Mouse (Mus musculus) CH12.LX (cell line): ENCODE results near the gene Sult1a1. TPM values are rescaled to one million over a fixed set of nuclear protein-coding genes. Genes with fewer than 3 reads are reported as not detected.

Experiments used
- DNase-seq: peaks from one replicate; pipeline ENCODE4 v3.0.0-alpha.2; 2013; ENCODE audit errors: extremely low read depth
- H3K27ac ChIP-seq: 2 replicates; pipeline ENCODE4 v1.5.1; 2012; ENCODE audit warnings: low read depth, mild to moderate bottlenecking, control low read depth, moderate library complexity; ENCODE audit not compliant: insufficient read depth
- H3K27me3 ChIP-seq: replicated peaks from 2 replicates; pipeline ENCODE3; 2012; ENCODE audit warnings: inconsistent platforms
- H3K36me3 ChIP-seq, 2 experiments: replicated peaks in 1 of 2; 2 replicates each; pipeline versions ENCODE3 to v1.6.1; 2012; ENCODE audit warnings: inconsistent platforms in 1 of 2, low read length in 1 of 2, mild to moderate bottlenecking in 1 of 2, mixed read lengths in 1 of 2, moderate library complexity in 1 of 2; ENCODE audit not compliant: control insufficient read depth in 1 of 2, insufficient read depth in 1 of 2
- H3K4me1 ChIP-seq, 2 experiments: 2 replicates each; pipeline ENCODE4 v1.6.1; 2012; ENCODE audit warnings: inconsistent platforms in 1 of 2, moderate library complexity in 1 of 2; ENCODE audit not compliant: insufficient read depth in 2 of 2, control insufficient read depth in 1 of 2
- H3K4me2 ChIP-seq: 2 replicates; pipeline ENCODE4 v1.6.1; 2012; ENCODE audit warnings: low read depth, mild to moderate bottlenecking, control low read depth; ENCODE audit not compliant: poor library complexity, insufficient read depth, severe bottlenecking
- H3K4me3 ChIP-seq, 3 experiments: fragments of 150-350 bp in 1 of 3; sonication (generic) in 1 of 3; replicated peaks in 1 of 3; 2 replicates each; pipeline versions ENCODE3 to v1.5.1; 2011 to 2012; ENCODE audit warnings: low read depth in 2 of 3, low read length in 2 of 3, mild to moderate bottlenecking in 2 of 3, moderate library complexity in 2 of 3, control low read depth in 1 of 3, improper control_type of control experiment in 1 of 3, inconsistent platforms in 1 of 3, mixed read lengths in 1 of 3; ENCODE audit not compliant: poor library complexity in 1 of 3
- H3K79me2 ChIP-seq: replicated peaks from 2 replicates; pipeline ENCODE4 v1.6.1; 2012; ENCODE audit warnings: mild to moderate bottlenecking, moderate library complexity; ENCODE audit not compliant: control insufficient read depth, poor library complexity, insufficient read depth, severe bottlenecking; ENCODE audit errors: extremely low read depth
- H3K9ac ChIP-seq: 2 replicates; pipeline ENCODE4 v1.6.1; 2012; ENCODE audit warnings: low read depth, mild to moderate bottlenecking, control low read depth, moderate library complexity; ENCODE audit not compliant: insufficient read depth
- H3K9me3 ChIP-seq: replicated peaks from 2 replicates; pipeline ENCODE3; 2012; ENCODE audit warnings: low read length, inconsistent platforms, mixed read lengths
- CHD1 ChIP-seq: IDR thresholded peaks from 2 replicates; pipeline ENCODE4 v1.6.1; 2012; ENCODE audit warnings: low read depth, low read length, improper control_type of control experiment, inconsistent platforms
- CHD2 ChIP-seq: IDR thresholded peaks from 2 replicates; pipeline ENCODE4 v1.6.1; 2011; ENCODE audit warnings: low read length, improper control_type of control experiment
- CTCF ChIP-seq, 2 experiments: IDR thresholded peaks in 1 of 2; conservative IDR thresholded peaks in 1 of 2; 2 replicates each; pipeline ENCODE4 v1.5.1; 2011 to 2012; ENCODE audit warnings: low read depth in 2 of 2, low read length in 2 of 2, improper control_type of control experiment in 1 of 2, inconsistent platforms in 1 of 2, mild to moderate bottlenecking in 1 of 2, moderate library complexity in 1 of 2
- E2F4 ChIP-seq: IDR thresholded peaks from 2 replicates; pipeline ENCODE4 v1.6.1; 2011; ENCODE audit warnings: low read depth, low read length, improper control_type of control experiment; ENCODE audit not compliant: insufficient replicate concordance
- ELF1 ChIP-seq: IDR thresholded peaks from 2 replicates; pipeline ENCODE4 v1.6.1; 2014; ENCODE audit warnings: low read depth, mild to moderate bottlenecking, inconsistent platforms, low read length, improper control_type of control experiment
- EP300 ChIP-seq: IDR thresholded peaks from 2 replicates; pipeline ENCODE4 v1.6.1; 2011; ENCODE audit warnings: low read length, improper control_type of control experiment
- ETS1 ChIP-seq: conservative IDR thresholded peaks from 2 replicates; pipeline ENCODE4 v1.6.1; 2012; ENCODE audit warnings: low read depth, mild to moderate bottlenecking, inconsistent platforms, low read length, improper control_type of control experiment, moderate library complexity
- GABPA ChIP-seq: IDR thresholded peaks from 2 replicates; pipeline ENCODE4 v1.6.1; 2012; ENCODE audit warnings: low read depth, low read length, improper control_type of control experiment, inconsistent platforms; ENCODE audit not compliant: insufficient replicate concordance
- HCFC1 ChIP-seq: IDR thresholded peaks from 2 replicates; pipeline ENCODE4 v1.6.1; 2012; ENCODE audit warnings: low read depth, mild to moderate bottlenecking, inconsistent platforms, low read length, improper control_type of control experiment
- JUN ChIP-seq: IDR thresholded peaks from 2 replicates; pipeline ENCODE4 v1.6.1; 2011; ENCODE audit warnings: low read depth, mild to moderate bottlenecking, low read length, improper control_type of control experiment, moderate library complexity; ENCODE audit not compliant: insufficient read depth
- JUND ChIP-seq: conservative IDR thresholded peaks from 2 replicates; pipeline ENCODE4 v1.6.1; 2011; ENCODE audit warnings: low read depth, low read length, improper control_type of control experiment
- MAFK ChIP-seq: IDR thresholded peaks from 2 replicates; pipeline ENCODE4 v1.6.1; 2011; ENCODE audit warnings: low read length, improper control_type of control experiment; ENCODE audit not compliant: insufficient replicate concordance
- MAZ ChIP-seq: IDR thresholded peaks from 2 replicates; pipeline ENCODE4 v1.6.1; 2012; ENCODE audit warnings: low read depth, mild to moderate bottlenecking, inconsistent platforms, low read length, improper control_type of control experiment, moderate library complexity
- MEF2A ChIP-seq: IDR thresholded peaks from 2 replicates; pipeline ENCODE4 v1.6.1; 2014; ENCODE audit warnings: low read depth, mild to moderate bottlenecking, inconsistent platforms, low read length, improper control_type of control experiment, borderline replicate concordance
- MXI1 ChIP-seq: IDR thresholded peaks from 2 replicates; pipeline ENCODE4 v1.6.1; 2011; ENCODE audit warnings: mild to moderate bottlenecking, low read depth, low read length, improper control_type of control experiment
- MYC ChIP-seq: IDR thresholded peaks from 2 replicates; pipeline ENCODE4 v1.6.1; 2011; ENCODE audit warnings: low read depth, mild to moderate bottlenecking, improper control_type of control experiment, low read length
- NELFE ChIP-seq: IDR thresholded peaks from 2 replicates; pipeline ENCODE4 v1.6.1; 2011; ENCODE audit warnings: low read depth, low read length, improper control_type of control experiment
- NRF1 ChIP-seq: IDR thresholded peaks from 2 replicates; pipeline ENCODE4 v1.6.1; 2014; ENCODE audit warnings: low read depth, mild to moderate bottlenecking, inconsistent platforms, low read length, improper control_type of control experiment, moderate library complexity
- PAX5 ChIP-seq: IDR thresholded peaks from 2 replicates; pipeline ENCODE4 v1.6.1; 2012; ENCODE audit warnings: low read length, inconsistent platforms, mixed read lengths
- POLR2A ChIP-seq: IDR thresholded peaks from 2 replicates; pipeline ENCODE4 v1.6.1; 2011; ENCODE audit warnings: low read depth, mild to moderate bottlenecking, improper control_type of control experiment, low read length
- RCOR1 ChIP-seq: conservative IDR thresholded peaks from 2 replicates; pipeline ENCODE4 v1.6.1; 2012; ENCODE audit warnings: low read depth, mild to moderate bottlenecking, inconsistent platforms, low read length, improper control_type of control experiment
- SMC3 ChIP-seq: IDR thresholded peaks from 2 replicates; pipeline ENCODE4 v1.6.1; 2011; ENCODE audit warnings: low read depth, low read length, improper control_type of control experiment
- TBP ChIP-seq: conservative IDR thresholded peaks from 2 replicates; pipeline ENCODE4 v1.6.1; 2011; ENCODE audit warnings: low read depth, low read length, improper control_type of control experiment
- UBTF ChIP-seq: IDR thresholded peaks from 2 replicates; pipeline ENCODE4 v1.6.1; 2012; ENCODE audit warnings: low read depth, mild to moderate bottlenecking, inconsistent platforms, low read length, improper control_type of control experiment, moderate library complexity
- USF1 ChIP-seq: IDR thresholded peaks from 2 replicates; pipeline ENCODE4 v1.6.1; 2014; ENCODE audit warnings: low read depth, mild to moderate bottlenecking, inconsistent platforms, low read length, improper control_type of control experiment
- USF2 ChIP-seq: conservative IDR thresholded peaks from 2 replicates; pipeline ENCODE4 v1.6.1; 2011; ENCODE audit warnings: low read depth, low read length, improper control_type of control experiment
- ZKSCAN1 ChIP-seq: IDR thresholded peaks from 2 replicates; pipeline ENCODE4 v1.6.1; 2012; ENCODE audit warnings: low read depth, inconsistent platforms, low read length, improper control_type of control experiment, borderline replicate concordance
- ZMIZ1 ChIP-seq: IDR thresholded peaks from 2 replicates; pipeline ENCODE4 v1.6.1; 2012; ENCODE audit warnings: low read depth, mild to moderate bottlenecking, inconsistent platforms, low read length, improper control_type of control experiment
- dilution Hi-C: fragments of 300-500 bp; cut with MboI; formaldehyde crosslinking; loops from 2 replicates; pipeline ENCODE4 v1.14.3; 2020; ENCODE audit warnings: low sequenced_read_pairs; ENCODE audit not compliant: extremely low pct_unique_long_range_greater_than_20kb, extremely low pct_ligation_motif_present
- in situ Hi-C: fragments of 300-500 bp; cut with MboI; formaldehyde crosslinking; loops from 3 replicates; pipeline ENCODE4 v1.14.3; 2019; ENCODE audit warnings: low sequenced_read_pairs, low pct_ligation_motif_present, low pct_unique_long_range_greater_than_20kb, mixed read lengths
- polyA plus RNA-seq: library from polyadenylated mRNA; unstranded; fragments of >175 nt; gene quantifications from 2 replicates; pipeline ENCODE4 v1.2.1, GENCODE M21; 2012; ENCODE audit warnings: low read depth; ENCODE audit not compliant: insufficient read length
- total RNA-seq, 2 experiments: library from RNA; depleted of rRNA; stranded (reverse); fragments of 300-350 nt in 1 of 2; fragments of >200 nt in 1 of 2; gene quantifications; 2 replicates each; pipeline ENCODE4 v1.2.3; 2012 to 2014

The Sult1a1 gene
- total and polyA plus RNA-seq, 3 experiments: 0.34 to 0.87 (median 0.87) TPM

GRCm38 (mm10) chr7:126668452-126668851 lies 7.8 kb downstream of the Sult1a1 start:
- TF ChIP-seq ELF1 (no peak), ZKSCAN1 (no peak), SMC3 (no peak), USF2 (no peak), TBP (no peak), CHD1 (no peak), JUN (no peak), MAZ (no peak), GABPA (no peak), ETS1 (no peak), NRF1 (no peak), MXI1 (no peak), CTCF (conservative IDR thresholded peaks at IDR 0.05 in 1 of 2, IDR thresholded peaks at IDR 0.05 in 1 of 2; ENCODE audit: low read depth in 2 of 2, low read length in 2 of 2) (no peak), PAX5 (no peak), JUND (no peak), ZMIZ1 (no peak), MEF2A (no peak), USF1 (no peak), POLR2A (no peak)
- Histone ChIP-seq H3K27ac (no peak overlapping the region), H3K36me3 (peaks cover 70 to 93% of the 10 kb centered on the region in 2 experiments), H3K27me3 (no peaks in the 10 kb centered on the region), H3K4me2 (no peak overlapping the region), H3K9ac (no peak overlapping the region), H3K4me1 (peaks cover 0 to 24% of the 10 kb centered on the region in 2 experiments; a peak in 2 of 4 replicates), H3K79me2 (no peaks in the 10 kb centered on the region), H3K9me3 (no peaks in the 10 kb centered on the region), H3K4me3 (no peak overlapping the region)
- DNase-seq: no peak
- dilution Hi-C loops (no loop called here), in situ Hi-C loops (no loop called here)

GRCm38 (mm10) chr7:126667495-126668090 lies 8.6 kb downstream of the Sult1a1 start:
- Histone ChIP-seq H3K27ac (no peak overlapping the region), H3K79me2 (no peaks in the 10 kb centered on the region), H3K27me3 (no peaks in the 10 kb centered on the region), H3K4me3 (no peak overlapping the region), H3K4me1 (peaks cover 0 to 15% of the 10 kb centered on the region in 2 experiments; a peak in 2 of 4 replicates), H3K9ac (no peak overlapping the region), H3K36me3 (peaks cover 68 to 92% of the 10 kb centered on the region in 2 experiments), H3K9me3 (no peaks in the 10 kb centered on the region), H3K4me2 (no peak overlapping the region)
- DNase-seq: no peak
- TF ChIP-seq MAFK (no peak), MYC (no peak), UBTF (no peak), MEF2A (no peak), RCOR1 (no peak), EP300 (no peak), USF1 (no peak), ZKSCAN1 (no peak), NRF1 (no peak), NELFE (no peak), CHD2 (no peak), TBP (no peak), E2F4 (no peak), PAX5 (no peak), HCFC1 (no peak), USF2 (no peak)
- dilution Hi-C loops: no loop called here
- in situ Hi-C loops: no loop called here
